Mouse (Mus musculus): ENCODE measurements at regions not wholly inside any gene's neighbourhood (a gene's known extent, or its start where the extent isn't known, plus 50 kb on each side); places are given as distances from the start of the nearest gene placed in this dataset.
A peak's percentile ranks its signal among the peaks of the same experiment; 100 is the strongest.

- TF ChIP-seq UBTF (IDR thresholded peaks at IDR 0.05; ENCODE audit: low read depth, low read length) (no peak), MAZ (IDR thresholded peaks at IDR 0.05; ENCODE audit: low read depth, low read length) (no peak), MAX (IDR thresholded peaks at IDR 0.05; ENCODE audit: low read length) (no peak), POLR2A (IDR thresholded peaks at IDR 0.05; ENCODE audit: low read depth, low read length) (no peak), MAFK (IDR thresholded peaks at IDR 0.05; ENCODE audit: insufficient replicate concordance, low read length) (no peak), TCF12 (IDR thresholded peaks at IDR 0.05; ENCODE audit: low read depth, low read length) (no peak), CTCF (conservative IDR thresholded peaks at IDR 0.05 in 1 of 2, IDR thresholded peaks at IDR 0.05 in 1 of 2; ENCODE audit: low read depth in 2 of 2, low read length in 2 of 2) (peak in 1 of 2 experiments; percentile 12; a peak in 1 of 4 replicates), JUND (conservative IDR thresholded peaks at IDR 0.05; ENCODE audit: low read depth, low read length) (no peak), ZKSCAN1 (IDR thresholded peaks at IDR 0.05; ENCODE audit: borderline replicate concordance, low read depth, low read length) (no peak), PAX5 (IDR thresholded peaks at IDR 0.05; ENCODE audit: low read length) (no peak), KAT2A (IDR thresholded peaks at IDR 0.05; ENCODE audit: insufficient replicate concordance, low read length) (no peak), MXI1 (IDR thresholded peaks at IDR 0.05; ENCODE audit: low read depth, low read length) (no peak)
These were observed 154.4 kb upstream of the Cxcr4 start for GRCm38 (mm10) chr1:128746461-128747009.

Data from CH12.LX (cell line).